Mouse (Mus musculus) G1E (cell line): ENCODE measurements at regions not wholly inside any gene's neighbourhood (a gene's known extent, or its start where the extent isn't known, plus 50 kb on each side); places are given as distances from the start of the nearest gene placed in this dataset.

Source experiments
- CTCF ChIP-seq: IDR thresholded peaks from 2 replicates; pipeline ENCODE4 v1.5.1; 2012; ENCODE audit warnings: low read depth, low read length, inconsistent platforms, mixed read lengths
- GATA1 ChIP-seq: IDR thresholded peaks from 2 replicates; pipeline ENCODE4 v1.6.1; 2012; ENCODE audit warnings: borderline replicate concordance, low read length, inconsistent platforms, mixed read lengths
- TAL1 ChIP-seq: conservative IDR thresholded peaks from 2 replicates; pipeline ENCODE4 v1.6.1; 2012; ENCODE audit warnings: low read depth, low read length, inconsistent platforms, mixed read lengths

DNA sequence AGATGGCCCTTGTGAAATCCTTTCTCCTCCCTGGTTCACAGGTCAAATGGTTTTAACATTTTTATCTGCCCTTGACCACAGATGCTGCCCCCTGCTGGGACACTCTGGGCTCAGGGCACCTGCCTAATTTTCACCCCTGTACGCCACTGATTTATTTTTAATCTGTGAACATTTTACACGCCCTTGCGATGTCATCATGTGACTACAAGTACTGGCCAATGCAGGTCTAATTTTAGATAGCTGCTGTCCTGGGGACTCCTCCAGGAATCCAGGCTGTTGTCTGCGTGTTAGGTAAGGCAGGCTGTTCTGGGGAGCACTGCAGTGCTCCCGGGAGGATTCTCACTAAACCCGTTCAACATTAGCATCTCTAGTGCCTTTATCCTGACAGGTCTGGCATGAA, 113.1 kb upstream of the Gm26897 start:
- no peak for TF ChIP-seq CTCF
- TF ChIP-seq GATA1, result no peak
- TF ChIP-seq TAL1, result no peak
